Comparison of ENCODE assay signal across 14 mouse cellular contexts in genomic region chr4:136022924-136023323, GRCm38 (mm10). TPM values are rescaled to one million over a fixed set of nuclear protein-coding genes. Genes with fewer than 3 reads are reported as not detected.
DNase-seq lines count a peak whose midpoint lies in the region; ATAC-seq and TF ChIP-seq lines count a peak whose summit lies in the region.
"Had no signal": no experiment of that assay in that cellular context is flagged by ENCODE, and none has a peak within 500 bp of the region (broad histone marks: within the 10 kb centered on the region; RNA-seq: fewer than 3 reads in every experiment).

No protein-coding gene starts in this region.

- no peak for TF ChIP-seq CTCF in lung, postnatal 0 days (IDR thresholded peaks at IDR 0.05)

- DNase-seq in adrenal gland, adult 2 months, result peak; percentile 20
- no peak for DNase-seq in adrenal gland, adult 8-10 months
- peak; percentile 23 for DNase-seq in kidney, adult 18-20 months
- peak; percentile 25 for DNase-seq in lung, postnatal 36 days
- DNase-seq in lung, postnatal 0 days (ENCODE audit: low spot score), result no peak
- peak; percentile 18 to 50 for DNase-seq in cerebellum, postnatal 25 days

- peaks cover 21% of the 10 kb centered on the region for H3K4me1 ChIP-seq in kidney, embryonic 16.5 days (ENCODE audit: insufficient read depth, low read length)
- H3K4me1 ChIP-seq in lung, postnatal 0 days (ENCODE audit: insufficient read depth, low read depth, low read length), result 0 out of 2 replicates have a peak, but pooled peaks cover 4% of the 10 kb centered on the region
- peaks cover 20% of the 10 kb centered on the region for H3K4me1 ChIP-seq in midbrain, embryonic 15.5 days

- H3K36me3 ChIP-seq in kidney, embryonic 16.5 days (ENCODE audit: insufficient read depth, low read length), result no peaks in the 10 kb centered on the region
- no peaks in the 10 kb centered on the region for H3K36me3 ChIP-seq in lung, postnatal 0 days (ENCODE audit: insufficient read depth, low read length)
- no peaks in the 10 kb centered on the region for H3K36me3 ChIP-seq in midbrain, embryonic 15.5 days (replicated peaks)
- H3K36me3 ChIP-seq: forebrain, embryonic 12.5 days had no signal

- no peak for ATAC-seq in kidney, embryonic 16.5 days (ENCODE audit: low FRiP score, low TSS enrichment)
- no peak for ATAC-seq in lung, postnatal 0 days
- no peak for ATAC-seq in midbrain, embryonic 15.5 days (replicated peaks)
- ATAC-seq: CD4-positive, CD25-positive, alpha-beta regulatory T cell, adult 4 months; liver, embryonic 12.5 days had no signal

- no peak overlapping the region for H3K4me3 ChIP-seq in kidney, embryonic 16.5 days (ENCODE audit: low read length)
- no peak overlapping the region for H3K4me3 ChIP-seq in lung, postnatal 0 days (ENCODE audit: low read depth, low read length)
- no peak overlapping the region for H3K4me3 ChIP-seq in midbrain, embryonic 15.5 days
- H3K4me3 ChIP-seq: forebrain, embryonic 12.5 days; heart, embryonic 13.5 days; midbrain, embryonic 10.5 days had no signal

- H3K9me3 ChIP-seq in kidney, embryonic 16.5 days (ENCODE audit: low read length), result no peaks in the 10 kb centered on the region
- no peaks in the 10 kb centered on the region for H3K9me3 ChIP-seq in lung, postnatal 0 days (ENCODE audit: low read length)
- H3K9me3 ChIP-seq in midbrain, embryonic 15.5 days, result no peaks in the 10 kb centered on the region
- H3K9me3 ChIP-seq: forebrain, embryonic 12.5 days; G1E; heart, embryonic 13.5 days; liver, embryonic 12.5 days; midbrain, embryonic 10.5 days had no signal

- WGBS in kidney, embryonic 16.5 days, result 96% methylated on average over 9 of the region's 9 CpGs
- 91% methylated on average over 9 of the region's 9 CpGs for WGBS in lung, postnatal 0 days
- WGBS in midbrain, embryonic 15.5 days, result 96% methylated on average over 9 of the region's 9 CpGs

- H3K27me3 ChIP-seq in kidney, embryonic 16.5 days (ENCODE audit: insufficient read depth, low read length), result no peaks in the 10 kb centered on the region
- H3K27me3 ChIP-seq in lung, postnatal 0 days (replicated peaks; ENCODE audit: insufficient read depth, low read length), result no peaks in the 10 kb centered on the region
- H3K27me3 ChIP-seq in midbrain, embryonic 15.5 days (replicated peaks), result no peaks in the 10 kb centered on the region
- H3K27me3 ChIP-seq: forebrain, embryonic 12.5 days; heart, embryonic 13.5 days; liver, embryonic 12.5 days had no signal

- H3K4me2 ChIP-seq in kidney, embryonic 16.5 days (replicated peaks; ENCODE audit: low read depth, low read length), result no peak overlapping the region
- no peak overlapping the region for H3K4me2 ChIP-seq in lung, postnatal 0 days (replicated peaks; ENCODE audit: low read depth, low read length)
- H3K4me2 ChIP-seq in midbrain, embryonic 15.5 days, result no peak overlapping the region
- H3K4me2 ChIP-seq: forebrain, embryonic 12.5 days had no signal

- no peak for TF ChIP-seq EP300 in lung, postnatal 0 days (IDR thresholded peaks at IDR 0.05)

- no peak overlapping the region for H3K27ac ChIP-seq in kidney, embryonic 16.5 days (ENCODE audit: low read length)
- H3K27ac ChIP-seq in lung, postnatal 0 days (ENCODE audit: low read length), result no peak overlapping the region
- no peak overlapping the region for H3K27ac ChIP-seq in midbrain, embryonic 15.5 days
- H3K27ac ChIP-seq: forebrain, embryonic 12.5 days; heart, embryonic 13.5 days; midbrain, embryonic 10.5 days had no signal

- no peak overlapping the region for H3K9ac ChIP-seq in kidney, embryonic 16.5 days (replicated peaks; ENCODE audit: low read length)
- no peak overlapping the region for H3K9ac ChIP-seq in lung, postnatal 0 days (replicated peaks; ENCODE audit: low read depth)
- H3K9ac ChIP-seq in midbrain, embryonic 15.5 days, result no peak overlapping the region
- H3K9ac ChIP-seq: forebrain, embryonic 12.5 days; heart, embryonic 13.5 days had no signal

RNA-seq across cellular contexts. Expression of gene Eloa, which starts 1.4 kb away (rescaled TPM):
- total RNA-seq in adrenal gland, adult 2 months (2021), result 10 to 100 TPM; 40.8 to 46.8 TPM
- polyA plus RNA-seq in adrenal gland, adult 2 months (2012; rRNA removed), result 4.2 and 4.4 TPM in 2 replicates
- total RNA-seq in adrenal gland, adult 8-10 months (2022), result 10 to 100 TPM; 38.6 to 44.8 (median 43.9) TPM
- 45.1 and 45.2 TPM in 2 replicates for polyA plus RNA-seq in kidney, embryonic 16.5 days (2015; fragmentation: Nextera tagmentation; extraction: Ambion mirVana)
- 25.6 and 26.8 TPM in 2 replicates for polyA plus RNA-seq in lung, postnatal 0 days (2015; fragmentation: Nextera tagmentation; extraction: Ambion mirVana)
- 27.5 TPM in 2 replicates for polyA plus RNA-seq in midbrain, embryonic 15.5 days (2015; fragmentation: Nextera tagmentation; extraction: Ambion mirVana)

RNA-seq across cellular contexts. Expression of gene Rpl11, which starts 30.3 kb away (rescaled TPM):
- 100 to 1,000 TPM; 582 to 615 TPM for total RNA-seq in adrenal gland, adult 2 months (2021)
- 162 and 164 TPM in 2 replicates for polyA plus RNA-seq in adrenal gland, adult 2 months (2012; rRNA removed)
- total RNA-seq in adrenal gland, adult 8-10 months (2022), result 100 to 1,000 TPM; 326 to 545 (median 424) TPM
- polyA plus RNA-seq in kidney, embryonic 16.5 days (2015; fragmentation: Nextera tagmentation; extraction: Ambion mirVana), result 372 and 438 TPM in 2 replicates
- polyA plus RNA-seq in lung, postnatal 0 days (2015; fragmentation: Nextera tagmentation; extraction: Ambion mirVana), result 325 and 355 TPM in 2 replicates
- 262 and 276 TPM in 2 replicates for polyA plus RNA-seq in midbrain, embryonic 15.5 days (2015; fragmentation: Nextera tagmentation; extraction: Ambion mirVana)

RNA-seq across cellular contexts. Expression of gene Pithd1, which starts 35.9 kb away (rescaled TPM):
- 10 to 100 TPM; 23.1 to 35.5 TPM for total RNA-seq in adrenal gland, adult 2 months (2021)
- polyA plus RNA-seq in adrenal gland, adult 2 months (2012; rRNA removed), result 59.2 and 59.4 TPM in 2 replicates
- total RNA-seq in adrenal gland, adult 8-10 months (2022), result 10 to 100 TPM; 31.8 to 51.8 (median 40.4) TPM
- polyA plus RNA-seq in kidney, embryonic 16.5 days (2015; fragmentation: Nextera tagmentation; extraction: Ambion mirVana), result 46.8 and 48.7 TPM in 2 replicates
- 35.3 and 39.6 TPM in 2 replicates for polyA plus RNA-seq in lung, postnatal 0 days (2015; fragmentation: Nextera tagmentation; extraction: Ambion mirVana)
- polyA plus RNA-seq in midbrain, embryonic 15.5 days (2015; fragmentation: Nextera tagmentation; extraction: Ambion mirVana), result 62.8 and 64.6 TPM in 2 replicates

RNA-seq across cellular contexts. Expression of gene Lypla2, which starts 50.5 kb away (rescaled TPM):
- total RNA-seq in adrenal gland, adult 2 months (2021), result 10 to 100 TPM; 59.8 to 78.2 TPM
- polyA plus RNA-seq in adrenal gland, adult 2 months (2012; rRNA removed), result 155 and 169 TPM in 2 replicates
- 10 to 100 TPM; 79.7 to 84.5 (median 81.6) TPM for total RNA-seq in adrenal gland, adult 8-10 months (2022)
- 143 and 147 TPM in 2 replicates for polyA plus RNA-seq in kidney, embryonic 16.5 days (2015; fragmentation: Nextera tagmentation; extraction: Ambion mirVana)
- polyA plus RNA-seq in lung, postnatal 0 days (2015; fragmentation: Nextera tagmentation; extraction: Ambion mirVana), result 103 and 115 TPM in 2 replicates
- polyA plus RNA-seq in midbrain, embryonic 15.5 days (2015; fragmentation: Nextera tagmentation; extraction: Ambion mirVana), result 228 and 233 TPM in 2 replicates

RNA-seq across cellular contexts. Expression of gene Gale, which starts 59.4 kb away (rescaled TPM):
- 10 to 100 TPM; 15.5 to 24.8 TPM for total RNA-seq in adrenal gland, adult 2 months (2021)
- 22.9 and 33.3 TPM in 2 replicates for polyA plus RNA-seq in adrenal gland, adult 2 months (2012; rRNA removed)
- 10 to 100 TPM; 12.5 to 23.3 (median 22.5) TPM for total RNA-seq in adrenal gland, adult 8-10 months (2022)
- polyA plus RNA-seq in kidney, embryonic 16.5 days (2015; fragmentation: Nextera tagmentation; extraction: Ambion mirVana), result 40.6 and 40.7 TPM in 2 replicates
- polyA plus RNA-seq in lung, postnatal 0 days (2015; fragmentation: Nextera tagmentation; extraction: Ambion mirVana), result 37.0 and 40.5 TPM in 2 replicates
- polyA plus RNA-seq in midbrain, embryonic 15.5 days (2015; fragmentation: Nextera tagmentation; extraction: Ambion mirVana), result 41.6 and 44.2 TPM in 2 replicates

Comparison
In these comparisons a context has a peak if more than half of its experiments do, and no peak if none do; other contexts are left out.
1. DNase-seq: peak in adrenal gland, adult 2 months (single experiment), kidney, adult 18-20 months (single experiment), lung, postnatal 36 days (single experiment) and cerebellum, postnatal 25 days (2 of 2); none in adrenal gland, adult 8-10 months (single experiment) and lung, postnatal 0 days (single experiment).